Mouse (Mus musculus) E14TG2a.4 (cell line): ENCODE measurements around the gene Zfhx3.

Experiments
- CTCF ChIP-seq: conservative IDR thresholded peaks from 2 replicates; pipeline ENCODE4 v1.5.1; 2014; ENCODE audit warnings: low read length
- NANOG ChIP-seq: IDR thresholded peaks from 2 replicates; pipeline ENCODE4 v1.6.1; 2014; ENCODE audit warnings: borderline replicate concordance, low read length, mixed read lengths
- POU5F1 ChIP-seq: IDR thresholded peaks from 2 replicates; pipeline ENCODE4 v1.6.1; 2014; ENCODE audit warnings: low read length, borderline replicate concordance

DNA sequence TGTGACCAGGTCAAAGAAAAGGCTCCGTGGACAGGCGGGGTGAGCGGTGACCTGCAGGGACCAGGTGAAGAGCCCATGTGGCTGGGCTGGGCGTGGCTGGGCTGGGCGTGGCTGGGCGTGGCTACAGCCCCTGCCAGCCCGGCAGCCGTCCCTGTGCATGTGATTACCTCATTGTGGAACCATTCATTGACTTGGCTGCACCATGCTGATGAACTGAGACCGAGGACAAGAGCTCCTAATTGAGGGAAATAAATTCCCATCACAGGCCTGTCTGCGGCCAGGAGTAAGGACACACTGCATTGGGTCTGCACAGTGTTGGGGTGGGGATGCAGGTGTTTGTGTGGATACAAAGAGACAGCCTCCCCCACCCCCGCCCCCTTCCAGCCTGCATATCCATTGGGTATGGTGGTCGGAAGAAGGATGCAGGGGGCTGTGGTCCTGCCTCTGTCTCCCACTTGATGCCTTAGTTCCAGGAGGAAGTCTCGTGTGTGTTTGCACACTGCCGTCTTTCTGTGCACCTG lies 956.9 kb downstream of the Zfhx3 start:
- TF ChIP-seq CTCF (no peak), NANOG (no peak), POU5F1 (no peak)
